Mouse (Mus musculus) MEL (cell line): ENCODE measurements around the gene Map7d3.

Experiments used
- BHLHE40 ChIP-seq: IDR thresholded peaks from 2 replicates; pipeline ENCODE4 v1.6.1; 2012; ENCODE audit warnings: low read depth, mild to moderate bottlenecking, inconsistent platforms, low read length, improper control_type of control experiment, borderline replicate concordance
- CTCF ChIP-seq, 3 experiments: IDR thresholded peaks in 2 of 3; conservative IDR thresholded peaks in 1 of 3; 2 replicates each; pipeline ENCODE4 v1.5.1; 2011 to 2012; ENCODE audit warnings: low read length in 3 of 3, low read depth in 2 of 3, mild to moderate bottlenecking in 2 of 3, improper control_type of control experiment in 1 of 3, inconsistent platforms in 1 of 3, mixed read lengths in 1 of 3, moderate library complexity in 1 of 3; ENCODE audit not compliant: control insufficient read depth in 1 of 3, insufficient read depth in 1 of 3, poor library complexity in 1 of 3, severe bottlenecking in 1 of 3
- GATA1 ChIP-seq: IDR thresholded peaks from 2 replicates; pipeline ENCODE4 v1.6.1; 2011; ENCODE audit warnings: low read depth, low read length, improper control_type of control experiment
- JUND ChIP-seq: IDR thresholded peaks from 2 replicates; pipeline ENCODE4 v1.6.1; 2011; ENCODE audit warnings: low read depth, mild to moderate bottlenecking, improper control_type of control experiment, low read length
- KAT2A ChIP-seq: conservative IDR thresholded peaks from 2 replicates; pipeline ENCODE4 v1.6.1; 2012; ENCODE audit warnings: low read depth, low read length, improper control_type of control experiment, inconsistent platforms
- MAX ChIP-seq: IDR thresholded peaks from 2 replicates; pipeline ENCODE4 v1.6.1; 2011; ENCODE audit warnings: low read length, improper control_type of control experiment
- MEF2A ChIP-seq: IDR thresholded peaks from 2 replicates; pipeline ENCODE4 v1.6.1; 2014; ENCODE audit warnings: low read depth, mild to moderate bottlenecking, inconsistent platforms, low read length, improper control_type of control experiment; ENCODE audit not compliant: poor library complexity, insufficient replicate concordance, severe bottlenecking; ENCODE audit errors: extremely low read depth
- MXI1 ChIP-seq: IDR thresholded peaks from 2 replicates; pipeline ENCODE4 v1.6.1; 2011; ENCODE audit warnings: mild to moderate bottlenecking, low read depth, low read length, improper control_type of control experiment
- POLR2A ChIP-seq, 2 experiments: IDR thresholded peaks; 2 replicates each; pipeline ENCODE4 v1.6.1; 2011 to 2012; ENCODE audit warnings: low read length in 2 of 2, mild to moderate bottlenecking in 2 of 2, control low read depth in 1 of 2, improper control_type of control experiment in 1 of 2, low read depth in 1 of 2, moderate library complexity in 1 of 2; ENCODE audit not compliant: control insufficient read depth in 1 of 2, insufficient read depth in 1 of 2, poor library complexity in 1 of 2
- RCOR1 ChIP-seq: IDR thresholded peaks from 2 replicates; pipeline ENCODE4 v1.6.1; 2012; ENCODE audit warnings: low read depth, mild to moderate bottlenecking, inconsistent platforms, low read length, improper control_type of control experiment
- SIN3A ChIP-seq: IDR thresholded peaks from 2 replicates; pipeline ENCODE4 v1.6.1; 2012; ENCODE audit warnings: low read length, improper control_type of control experiment, inconsistent platforms
- TBP ChIP-seq: IDR thresholded peaks from 2 replicates; pipeline ENCODE4 v1.8.0; 2011; ENCODE audit warnings: low read depth, low read length, improper control_type of control experiment
- TCF12 ChIP-seq: IDR thresholded peaks from 2 replicates; pipeline ENCODE4 v1.6.1; 2014; ENCODE audit warnings: low read depth, mild to moderate bottlenecking, inconsistent platforms, low read length, improper control_type of control experiment, moderate library complexity
- ZNF384 ChIP-seq: IDR thresholded peaks from 2 replicates; pipeline ENCODE4 v1.6.1; 2012; ENCODE audit warnings: low read depth, mild to moderate bottlenecking, inconsistent platforms, low read length, improper control_type of control experiment

GRCm38 (mm10) chrX:56839369-56839768, 17.2 kb upstream of the Map7d3 start:
- TF ChIP-seq BHLHE40 (no peak), GATA1 (no peak), MEF2A (no peak), RCOR1 (no peak), CTCF (IDR thresholded peaks at IDR 0.05 in 2 of 3, conservative IDR thresholded peaks at IDR 0.05 in 1 of 3; ENCODE audit: control insufficient read depth in 1 of 3, insufficient read depth in 1 of 3, low read depth in 2 of 3, low read length in 3 of 3, poor library complexity in 1 of 3, severe bottlenecking in 1 of 3) (peak; percentile 27 to 62 (median 28); a peak in 5 of 6 replicates), SIN3A (no peak), POLR2A (IDR thresholded peaks at IDR 0.05; ENCODE audit: control insufficient read depth in 1 of 2, insufficient read depth in 1 of 2, low read depth in 1 of 2, low read length in 2 of 2, poor library complexity in 1 of 2) (no peak), TCF12 (no peak), MXI1 (no peak), MAX (no peak), ZNF384 (no peak), TBP (no peak), JUND (no peak), KAT2A (no peak)
